Mouse (Mus musculus) mouse trophoblast stem cell (cell line): ENCODE data around the gene Lamtor3.
"Not testable (repeated sequence)": the region's sequence is repeated elsewhere in the genome, so short reads cannot be mapped to it uniquely, and the experiment has no call there.

Experiments
- in situ Hi-C, 2 experiments: fragments of 300-500 bp; cut with MseI, MboI; formaldehyde crosslinking; loops; 2 replicates in 1 of 2; 3 replicates in 1 of 2; pipeline ENCODE4 v1.15.1; 2025

Lamtor3 gene

GRCm38 (mm10) chr3:137918172-137918931 is at the start of gene Lamtor3:
Gene Lamtor3 (plus strand): TSS chr3:137918506.
- in situ Hi-C loops: no loop called here

DNA sequence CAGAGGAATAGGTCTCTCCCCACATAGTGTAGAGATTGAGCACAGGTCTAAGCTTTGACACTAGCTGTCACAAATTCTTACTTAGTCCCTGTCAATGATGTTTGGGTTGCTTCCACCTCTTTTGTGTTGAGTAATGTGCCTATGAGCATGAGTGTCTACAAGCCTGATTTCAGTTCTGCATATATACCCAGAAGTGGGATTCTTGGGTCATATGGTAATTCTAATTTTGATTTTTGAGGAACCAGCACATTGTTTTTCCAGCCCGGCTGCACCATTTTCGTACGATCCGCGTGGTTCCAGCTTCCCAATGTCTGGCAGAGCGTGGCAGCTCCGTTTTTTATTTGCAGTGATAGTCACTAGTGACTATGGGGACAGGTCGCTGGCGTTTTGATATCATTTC is 48.9 kb upstream of the Lamtor3 start:
- in situ Hi-C loops: no loop called here

- in situ Hi-C loops: no loop called here
Observed at GRCm38 (mm10) chr3:137879313-137879712, 39.0 kb upstream of the Lamtor3 start.

GRCm38 (mm10) chr3:137880109-137880748 is 38.1 kb upstream of the Lamtor3 start:
- in situ Hi-C loops: no loop called here

DNA sequence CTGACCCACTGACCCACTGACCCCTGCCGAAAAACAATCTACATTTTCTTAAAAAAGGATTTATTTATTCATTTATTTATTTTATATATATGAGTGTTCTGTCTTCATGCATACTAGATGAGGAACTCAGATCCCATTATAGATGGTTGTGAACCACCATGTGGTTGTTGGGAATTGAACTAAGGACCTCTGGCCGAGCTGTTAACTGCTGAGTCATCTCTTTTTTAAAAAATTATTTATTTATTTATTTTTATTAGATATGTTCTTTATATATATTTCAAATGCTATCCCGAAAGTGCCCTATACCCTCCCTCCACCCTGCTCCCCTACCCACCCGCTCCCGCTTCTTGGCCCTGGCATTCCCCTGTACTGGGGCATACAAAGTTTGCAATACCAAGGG is 37.2 kb upstream of the Lamtor3 start:
- in situ Hi-C loops: no loop called here

DNA sequence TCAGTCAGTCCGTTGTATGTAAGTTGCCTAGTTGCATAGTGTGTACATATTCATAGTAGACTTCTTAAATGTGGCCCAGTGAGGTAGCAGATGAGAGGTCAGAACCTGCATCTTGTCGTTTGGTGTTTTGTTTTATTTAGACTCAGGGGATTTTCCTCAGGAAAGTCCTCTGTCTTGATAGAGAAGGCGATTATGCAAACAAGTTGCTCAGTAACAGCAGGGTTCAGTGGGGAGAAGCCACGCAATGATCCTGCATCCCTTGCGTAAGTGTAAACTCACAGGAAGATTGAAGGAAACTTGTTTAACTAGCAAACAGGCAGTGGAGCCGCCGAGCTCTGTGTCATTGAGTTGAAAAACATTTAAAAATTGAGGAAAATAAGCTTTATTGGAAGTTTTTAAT is 30.3 kb upstream of the Lamtor3 start:
- in situ Hi-C loops: no loop called here

DNA sequence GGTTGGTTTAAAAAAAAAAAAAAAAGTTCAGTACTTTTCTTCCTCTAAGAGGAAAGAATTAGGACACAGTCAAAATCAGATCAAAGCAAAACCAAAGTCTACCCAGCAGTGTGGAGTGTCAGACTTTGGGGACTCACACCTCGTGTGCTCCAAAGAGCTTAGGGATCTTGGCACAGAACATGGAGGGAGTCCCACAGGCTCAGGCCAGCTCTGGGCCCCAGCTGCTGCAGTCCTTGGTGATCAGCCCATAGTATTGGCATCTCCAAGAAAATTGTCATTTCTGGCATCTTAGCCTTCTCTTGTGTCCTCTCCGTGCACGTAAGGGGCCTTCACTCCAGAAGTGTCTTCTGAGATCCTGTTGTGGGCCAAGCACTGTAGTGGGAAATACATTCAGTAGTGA is 27.2 kb upstream of the Lamtor3 start:
- in situ Hi-C loops: loop anchor here in 1 of 2 experiments (10.0 kb wide), 1 partner anchor 106 kb away; no protein-coding TSS in a partner anchor

DNA sequence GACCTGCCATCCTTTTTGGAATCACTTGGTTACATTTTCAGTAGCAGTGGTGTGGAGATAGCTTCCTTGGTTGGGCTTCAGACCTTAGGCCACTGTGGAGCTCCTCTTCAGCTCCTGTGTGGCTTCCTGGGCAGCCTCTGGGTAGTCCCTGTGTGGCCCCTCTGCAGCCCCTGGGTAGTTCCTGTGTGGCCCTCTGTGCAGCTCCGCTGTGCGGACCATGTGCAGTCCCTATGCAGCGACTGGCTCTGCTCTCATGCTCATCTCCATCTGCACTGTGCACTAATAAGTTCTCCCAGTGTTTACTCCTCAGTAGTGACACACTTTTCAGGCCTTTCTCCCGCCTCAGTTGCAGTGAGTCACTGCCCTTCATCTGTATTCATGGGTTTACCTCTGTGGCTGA is 26.2 kb upstream of the Lamtor3 start:
- in situ Hi-C loops: loop anchor here in 1 of 2 experiments (10.0 kb wide), 1 partner anchor 107 kb away; no protein-coding TSS in a partner anchor

DNA sequence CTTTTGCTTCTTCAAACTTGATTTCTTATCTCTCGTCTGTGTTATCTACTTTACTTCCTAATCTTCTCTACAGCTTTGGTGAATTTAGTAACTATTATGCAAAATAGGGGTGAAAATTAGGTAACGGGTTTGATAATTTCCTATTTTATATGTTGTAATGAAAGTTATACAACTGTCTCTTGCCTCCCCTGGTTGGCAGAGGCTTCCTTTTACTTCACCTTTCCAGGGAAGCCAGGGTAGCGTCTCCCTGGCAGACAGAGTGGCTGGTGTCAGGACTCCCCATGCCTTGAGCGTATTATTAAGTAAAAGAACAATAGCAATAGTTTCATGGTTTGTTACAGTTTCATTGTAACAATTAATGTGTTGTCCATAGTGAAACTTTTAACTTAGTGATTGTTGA is 24.5 kb upstream of the Lamtor3 start:
- in situ Hi-C loops: loop anchor here in 1 of 2 experiments (10.0 kb wide), 1 partner anchor 109 kb away; no protein-coding TSS in a partner anchor

GRCm38 (mm10) chr3:137895196-137895595 is 23.1 kb upstream of the Lamtor3 start:
- in situ Hi-C loops: loop anchor here in 1 of 2 experiments (10.0 kb wide), 1 partner anchor 110 kb away; no protein-coding TSS in a partner anchor

GRCm38 (mm10) chr3:137896386-137896785 is 21.9 kb upstream of the Lamtor3 start:
- in situ Hi-C loops: loop anchor here in 1 of 2 experiments (10.0 kb wide), 1 partner anchor 112 kb away; no protein-coding TSS in a partner anchor

GRCm38 (mm10) chr3:137896867-137897266 is 21.4 kb upstream of the Lamtor3 start:
- in situ Hi-C loops: loop anchor here in 1 of 2 experiments (10.0 kb wide), 1 partner anchor 112 kb away; no protein-coding TSS in a partner anchor

GRCm38 (mm10) chr3:137897685-137898084 is 20.6 kb upstream of the Lamtor3 start:
- in situ Hi-C loops: loop anchor here in 1 of 2 experiments (10.0 kb wide), 1 partner anchor 113 kb away; no protein-coding TSS in a partner anchor

DNA sequence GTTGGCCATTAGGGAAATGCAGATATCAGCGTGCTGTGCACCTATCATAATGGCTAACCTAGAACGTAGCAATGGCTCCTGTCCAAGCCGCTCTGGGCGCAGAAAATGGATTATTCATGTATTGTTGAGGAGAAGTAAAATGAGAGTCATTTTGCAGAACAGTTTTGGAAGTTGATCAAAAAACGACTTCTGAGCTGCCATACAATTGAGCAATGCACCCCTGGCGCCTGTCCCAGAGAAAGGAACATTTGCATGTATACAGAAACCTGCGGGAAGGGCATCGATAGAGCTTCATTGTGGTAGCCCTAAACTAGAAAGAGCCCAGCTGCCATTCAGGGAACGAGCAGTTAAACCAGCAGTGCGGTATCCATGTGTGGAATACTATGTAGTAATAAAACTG is 18.2 kb upstream of the Lamtor3 start:
- in situ Hi-C loops: no loop called here

- in situ Hi-C loops: no loop called here
Observed at GRCm38 (mm10) chr3:137913093-137913492, 5.2 kb upstream of the Lamtor3 start.

DNA sequence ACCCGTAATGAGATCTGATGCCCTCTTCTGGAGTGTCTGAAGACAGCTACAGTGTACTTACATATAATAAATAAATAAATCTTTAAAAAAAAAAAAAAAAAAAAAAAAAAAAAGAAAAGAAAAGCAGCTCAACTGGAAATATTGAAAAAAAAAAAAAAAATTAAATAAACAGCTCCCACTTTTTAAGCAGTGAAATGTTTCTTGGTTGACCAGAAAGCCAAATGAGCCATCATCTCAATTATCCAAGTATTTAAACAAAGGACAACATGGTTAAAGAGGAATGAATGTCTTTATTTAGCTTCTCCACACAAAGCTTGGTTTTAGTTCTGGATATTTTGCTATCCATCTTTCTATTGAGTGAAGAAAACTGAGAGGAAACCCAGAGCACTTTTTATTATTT is 3.7 kb upstream of the Lamtor3 start:
- in situ Hi-C loops: not testable (repeated sequence)

GRCm38 (mm10) chr3:137917694-137918171 is 573 bp upstream of the Lamtor3 start:
- in situ Hi-C loops: no loop called here

DNA sequence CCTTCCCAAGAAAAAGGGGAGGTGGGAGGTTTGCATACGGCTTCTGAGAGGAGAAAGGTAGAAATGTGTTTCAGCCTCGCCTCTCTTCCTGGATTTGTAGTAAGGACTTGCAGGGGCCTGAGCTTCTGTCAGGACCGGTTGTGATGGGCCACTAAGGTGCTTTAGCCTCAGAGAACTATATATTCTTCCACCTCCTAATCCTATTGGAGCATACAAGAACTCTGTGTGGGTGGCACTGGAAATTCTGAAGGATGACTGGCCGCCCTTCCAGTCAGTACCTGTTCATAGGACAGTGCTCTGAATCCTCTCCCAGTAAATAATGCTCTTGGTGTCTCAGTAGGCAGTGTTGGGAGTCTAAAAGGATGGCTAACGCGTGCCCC is 616 bp downstream of the Lamtor3 start:
- in situ Hi-C loops: no loop called here

GRCm38 (mm10) chr3:137919398-137919797 is 1.1 kb downstream of the Lamtor3 start:
- in situ Hi-C loops: no loop called here

DNA sequence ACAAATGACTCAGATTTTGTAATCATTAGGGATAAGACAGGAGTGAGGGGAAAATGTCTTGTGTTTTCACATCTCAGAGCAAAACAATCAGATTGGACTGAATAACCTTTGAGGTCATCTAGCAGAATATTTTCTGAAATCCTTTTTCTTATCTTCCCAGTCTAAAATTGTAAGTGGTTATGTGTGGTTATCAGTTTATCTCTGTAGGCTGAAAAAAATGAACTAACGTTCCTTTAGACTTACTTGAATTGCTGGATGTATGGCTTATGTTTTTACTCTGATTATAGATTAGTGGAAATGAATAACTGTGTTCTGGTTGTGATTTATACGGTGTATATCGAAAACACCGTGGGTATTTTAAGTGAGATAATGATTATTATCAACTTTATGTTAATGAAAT is 2.3 kb downstream of the Lamtor3 start:
- in situ Hi-C loops: no loop called here

GRCm38 (mm10) chr3:137927010-137927409 is 8.7 kb downstream of the Lamtor3 start:
- in situ Hi-C loops: no loop called here

GRCm38 (mm10) chr3:137929940-137930339 is 11.6 kb downstream of the Lamtor3 start:
- in situ Hi-C loops: no loop called here
